ENCODE assay signal across 14 mouse cellular contexts in genomic region chr11:108930612-108931011, GRCm38 (mm10). TPM values are rescaled to one million over a fixed set of nuclear protein-coding genes. Genes with fewer than 3 reads are reported as not detected.
DNase-seq lines count a peak whose midpoint lies in the region; ATAC-seq and TF ChIP-seq lines count a peak whose summit lies in the region.
"Had no signal": no experiment of that assay in that cellular context is flagged by ENCODE, and none has a peak within 500 bp of the region (broad histone marks: within the 10 kb centered on the region; RNA-seq: fewer than 3 reads in every experiment).

No protein-coding gene starts in this region.

- 69% methylated on average over 2 of the region's 3 CpGs for WGBS in heart, embryonic 10.5 days
- WGBS in forebrain, embryonic 12.5 days, result 13% methylated on average over 3 of the region's 3 CpGs
- WGBS in hindbrain, postnatal 0 days, result 21% methylated on average over 3 of the region's 3 CpGs
- WGBS in midbrain, embryonic 16.5 days, result 38% methylated on average over 2 of the region's 3 CpGs

- H3K4me2 ChIP-seq in forebrain, embryonic 12.5 days, result peak overlapping the region; percentile 88
- peak overlapping the region; percentile 34 for H3K4me2 ChIP-seq in hindbrain, postnatal 0 days (ENCODE audit: low read depth, low read length)
- H3K4me2 ChIP-seq in midbrain, embryonic 16.5 days (ENCODE audit: low read length), result peak overlapping the region; percentile 88
- H3K4me2 ChIP-seq: heart, embryonic 13.5 days; liver, embryonic 12.5 days had no signal

- no peak for ATAC-seq in forebrain, embryonic 12.5 days (ENCODE audit: low FRiP score)
- ATAC-seq in hindbrain, postnatal 0 days, result no peak
- no peak for ATAC-seq in midbrain, embryonic 16.5 days
- ATAC-seq: liver, embryonic 12.5 days had no signal

- H3K36me3 ChIP-seq in heart, embryonic 10.5 days, result peaks cover 41% of the 10 kb centered on the region
- H3K36me3 ChIP-seq in forebrain, embryonic 12.5 days (replicated peaks), result peaks cover 46% of the 10 kb centered on the region
- peaks cover 20% of the 10 kb centered on the region; the same call in 1 of the 2 replicates for H3K36me3 ChIP-seq in hindbrain, postnatal 0 days (ENCODE audit: insufficient read depth, low read length)
- peaks cover 10% of the 10 kb centered on the region; the same call in 1 of the 2 replicates for H3K36me3 ChIP-seq in midbrain, embryonic 16.5 days (ENCODE audit: control insufficient read depth, insufficient read depth, low read length)

- H3K9ac ChIP-seq in forebrain, embryonic 12.5 days, result peak overlapping the region; percentile 33; the same call in 1 of the 2 replicates
- no peak overlapping the region for H3K9ac ChIP-seq in hindbrain, postnatal 0 days (replicated peaks; ENCODE audit: low read length)
- H3K9ac ChIP-seq in midbrain, embryonic 16.5 days (ENCODE audit: low read depth, low read length), result no peak overlapping the region
- H3K9ac ChIP-seq: heart, embryonic 13.5 days; liver, embryonic 12.5 days had no signal

- H3K4me3 ChIP-seq in heart, embryonic 10.5 days, result no peak overlapping the region
- H3K4me3 ChIP-seq in forebrain, embryonic 12.5 days (replicated peaks), result no peak overlapping the region
- no peak overlapping the region for H3K4me3 ChIP-seq in hindbrain, postnatal 0 days (ENCODE audit: low read length)
- no peak overlapping the region for H3K4me3 ChIP-seq in midbrain, embryonic 16.5 days (ENCODE audit: low read depth, low read length)
- H3K4me3 ChIP-seq: heart, embryonic 13.5 days; liver, embryonic 12.5 days; myocyte had no signal

- no peak for DNase-seq in heart, embryonic 10.5 days (ENCODE audit: low spot score)
- no peak for DNase-seq in heart, postnatal 4 days
- DNase-seq in hindbrain, postnatal 0 days (ENCODE audit: low spot score), result no peak
- no peak for DNase-seq in heart, adult 18-20 months
- no peak for DNase-seq in kidney, postnatal 36 days
- no peak for DNase-seq in left cerebral cortex, adult 11 months (ENCODE audit: low spot score)
- DNase-seq: cerebellum, adult 9-11 months; lung, postnatal 36 days; thymus, postnatal 4 days had no signal

- no peak; the same call in 1 of the 2 replicates for TF ChIP-seq CTCF in hindbrain, postnatal 0 days (IDR thresholded peaks at IDR 0.05; ENCODE audit: low read depth)

- peak overlapping the region; percentile 39; the same call in 1 of the 2 replicates for H3K27ac ChIP-seq in heart, embryonic 10.5 days
- H3K27ac ChIP-seq in forebrain, embryonic 12.5 days, result peak overlapping the region; percentile 63
- H3K27ac ChIP-seq in hindbrain, postnatal 0 days, result peak overlapping the region; percentile 32; the same call in 1 of the 2 replicates
- H3K27ac ChIP-seq in midbrain, embryonic 16.5 days (ENCODE audit: low read length), result 0 out of 2 replicates have a peak overlapping the region, but pooled peaks have one; percentile 12
- H3K27ac ChIP-seq: heart, embryonic 13.5 days; liver, embryonic 12.5 days had no signal

- no peaks in the 10 kb centered on the region for H3K9me3 ChIP-seq in heart, embryonic 10.5 days
- H3K9me3 ChIP-seq in forebrain, embryonic 12.5 days, result no peaks in the 10 kb centered on the region
- no peaks in the 10 kb centered on the region for H3K9me3 ChIP-seq in hindbrain, postnatal 0 days (ENCODE audit: low read length)
- H3K9me3 ChIP-seq in midbrain, embryonic 16.5 days (replicated peaks; ENCODE audit: control insufficient read depth, low read length, poor library complexity, severe bottlenecking), result no peaks in the 10 kb centered on the region
- H3K9me3 ChIP-seq: heart, embryonic 13.5 days; liver, embryonic 12.5 days had no signal

- H3K27me3 ChIP-seq in heart, embryonic 10.5 days (ENCODE audit: insufficient read depth, poor library complexity, severe bottlenecking), result no peaks in the 10 kb centered on the region; the same call in 1 of the 2 replicates
- no peaks in the 10 kb centered on the region for H3K27me3 ChIP-seq in forebrain, embryonic 12.5 days
- H3K27me3 ChIP-seq in hindbrain, postnatal 0 days (ENCODE audit: insufficient read depth, low read length), result no peaks in the 10 kb centered on the region
- no peaks in the 10 kb centered on the region for H3K27me3 ChIP-seq in midbrain, embryonic 16.5 days (ENCODE audit: control insufficient read depth, insufficient read depth, low read depth, low read length)

- peaks cover 72% of the 10 kb centered on the region for H3K4me1 ChIP-seq in heart, embryonic 10.5 days
- H3K4me1 ChIP-seq in forebrain, embryonic 12.5 days, result peaks cover 86% of the 10 kb centered on the region
- peaks cover 51% of the 10 kb centered on the region for H3K4me1 ChIP-seq in hindbrain, postnatal 0 days (ENCODE audit: insufficient read depth, low read length)
- H3K4me1 ChIP-seq in midbrain, embryonic 16.5 days (ENCODE audit: control insufficient read depth, insufficient read depth, low read length), result peaks cover 77% of the 10 kb centered on the region
- H3K4me1 ChIP-seq: liver, embryonic 12.5 days had no signal

RNA-seq across cellular contexts. Expression of gene Axin2, which starts 10.5 kb away (rescaled TPM):
- polyA plus RNA-seq in heart, embryonic 10.5 days (2016; fragmentation: Nextera tagmentation; extraction: Ambion mirVana), result 2.2 and 5.1 TPM in 2 replicates
- 1 to 10 TPM; 5.8 to 6.3 TPM for total RNA-seq in heart, postnatal 4 days (2021)
- polyA plus RNA-seq in forebrain, embryonic 12.5 days (2016; fragmentation: Nextera tagmentation; extraction: Ambion mirVana), result 14.8 and 17.4 TPM in 2 replicates
- 31.8 and 38.0 TPM in 2 replicates for total RNA-seq in hindbrain, postnatal 0 days (2014; rRNA removed)
- 5.9 and 6.0 TPM in 2 replicates for polyA plus RNA-seq in hindbrain, postnatal 0 days (2015; fragmentation: Nextera tagmentation; extraction: Ambion mirVana)
- polyA plus RNA-seq in midbrain, embryonic 16.5 days (2015; fragmentation: Nextera tagmentation; extraction: Ambion mirVana), result 9.3 and 11.3 TPM in 2 replicates
- total RNA-seq in heart, adult 18-20 months (2021), result 1 to 10 TPM; 3.5 to 4.7 TPM

Comparison
In these comparisons a context has a peak if more than half of its experiments do, and no peak if none do; other contexts are left out.
1. H3K27ac ChIP-seq: peak in every context shown above with its lines; median percentile 63 in forebrain, embryonic 12.5 days; 39 in heart, embryonic 10.5 days; 32 in hindbrain, postnatal 0 days; 12 in midbrain, embryonic 16.5 days.
2. H3K4me2 ChIP-seq: peak in every context shown above with its lines; median percentile 88 in forebrain, embryonic 12.5 days; 88 in midbrain, embryonic 16.5 days; 34 in hindbrain, postnatal 0 days.